Mouse (Mus musculus): Measurements from ENCODE around the gene AU040320.

The AU040320 gene

DNA sequence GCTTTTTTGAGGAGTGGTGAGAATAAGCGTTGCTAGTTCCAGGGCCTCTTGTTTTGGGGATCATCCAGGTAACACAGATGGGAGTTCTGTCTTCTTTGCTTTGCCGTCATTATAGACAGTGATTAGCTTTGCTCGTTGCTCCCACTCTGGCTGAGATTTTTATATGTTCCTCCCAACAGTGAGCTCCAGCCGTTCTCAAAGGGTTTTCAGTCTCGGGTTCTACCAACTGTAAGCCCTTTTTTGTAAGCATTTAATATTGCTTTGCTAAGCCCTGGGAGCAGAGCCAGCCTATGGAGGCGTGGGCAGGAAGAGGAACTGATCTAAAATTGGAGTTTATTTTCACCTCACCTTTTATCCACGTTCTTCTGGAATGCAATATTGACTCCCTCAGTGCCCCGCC is 29.7 kb downstream of the AU040320 start:
- DNase-seq (ENCODE audit: low spot score in 2 of 2): peak in 1 of 2 experiments; percentile 55

DNA sequence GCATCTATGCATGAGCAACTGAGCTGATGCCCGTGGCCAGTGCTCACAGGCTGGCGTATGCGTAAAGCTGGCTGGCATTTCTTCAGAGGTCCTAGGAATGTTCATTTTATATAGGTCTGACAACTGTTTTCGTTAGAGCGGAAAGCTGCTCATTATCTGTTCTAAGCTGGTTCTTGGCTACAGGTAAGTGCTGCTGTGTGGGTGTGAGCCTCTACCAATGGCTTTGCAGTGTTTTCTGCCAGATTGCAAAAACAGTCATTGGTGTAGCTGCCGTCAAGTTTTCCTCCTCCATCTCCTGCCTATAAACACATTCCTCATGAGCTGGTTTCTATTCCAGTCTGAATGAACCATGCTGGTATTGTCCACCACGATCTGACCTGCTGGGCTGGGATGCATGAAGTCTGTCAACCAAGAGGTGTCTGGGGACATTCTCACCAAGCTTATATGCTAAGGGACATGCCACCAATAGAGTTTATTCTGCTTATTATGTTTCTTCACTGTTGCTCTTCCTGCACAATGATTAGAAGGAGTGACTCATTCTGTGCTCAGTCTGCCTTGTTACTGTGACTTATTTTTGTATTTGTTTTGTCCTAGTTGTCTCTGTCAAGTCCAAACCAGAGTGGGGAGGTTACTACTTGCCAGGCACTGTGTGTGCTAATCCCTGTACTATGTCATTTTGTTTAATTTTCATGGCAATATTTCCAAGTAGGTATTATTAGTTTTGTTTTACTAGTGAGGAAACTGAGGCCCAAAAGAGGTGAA is 39.2 kb downstream of the AU040320 start:
- DNase-seq (ENCODE audit: low spot score in 2 of 2): peak in 1 of 2 experiments; percentile 62

DNA sequence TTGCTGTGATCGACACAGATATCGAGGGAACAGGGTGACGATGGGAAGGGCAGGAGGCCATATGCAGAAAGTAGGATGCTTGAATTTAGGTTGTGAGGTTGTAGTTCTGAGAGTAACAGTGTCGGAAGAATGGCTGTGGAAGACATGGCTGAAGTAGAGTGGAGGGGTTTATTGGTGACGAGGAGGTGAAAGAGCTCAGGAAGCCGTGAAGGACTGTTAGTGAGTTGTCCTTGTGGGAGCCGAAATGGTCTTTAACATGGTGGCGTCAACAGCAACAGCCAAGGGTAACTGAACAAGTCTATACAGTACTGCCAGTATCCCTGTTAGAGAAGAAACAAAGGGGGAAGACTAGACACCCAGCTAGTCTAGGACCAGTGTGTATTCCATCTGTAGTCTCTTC is 48.8 kb downstream of the AU040320 start:
- no peak for DNase-seq (ENCODE audit: low spot score in 2 of 2)

DNA sequence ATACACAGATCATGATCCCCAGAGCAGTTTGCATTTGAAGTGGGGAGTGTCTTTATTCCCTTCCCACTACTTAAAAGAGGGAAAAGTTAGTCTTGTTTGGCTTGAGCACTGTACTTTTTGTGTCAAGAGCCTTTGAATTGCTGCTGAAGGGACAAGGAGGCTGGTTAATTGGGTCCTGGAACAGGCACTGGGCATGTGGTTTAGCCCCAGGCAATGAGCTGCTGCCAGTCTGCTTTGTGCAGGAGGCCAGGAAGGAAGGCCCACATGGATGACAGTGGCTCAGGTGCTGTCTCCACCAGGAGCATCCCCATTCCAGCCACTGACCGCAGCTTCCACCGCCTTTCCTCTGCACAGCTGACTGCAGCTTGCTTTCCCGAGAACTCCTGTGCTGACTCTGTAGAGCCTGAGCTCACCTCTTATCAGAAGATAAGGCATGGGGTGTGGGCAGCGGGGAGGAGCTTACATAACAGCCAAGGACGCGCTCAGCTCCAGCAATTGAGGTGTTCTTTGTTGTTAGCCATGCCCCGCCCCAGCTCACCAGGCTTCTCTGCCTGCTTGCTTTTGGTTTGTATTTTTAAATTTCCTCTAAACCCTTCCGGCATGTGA is 50.0 kb downstream of the AU040320 start:
- no peak for DNase-seq (ENCODE audit: low spot score in 2 of 2)

DNA sequence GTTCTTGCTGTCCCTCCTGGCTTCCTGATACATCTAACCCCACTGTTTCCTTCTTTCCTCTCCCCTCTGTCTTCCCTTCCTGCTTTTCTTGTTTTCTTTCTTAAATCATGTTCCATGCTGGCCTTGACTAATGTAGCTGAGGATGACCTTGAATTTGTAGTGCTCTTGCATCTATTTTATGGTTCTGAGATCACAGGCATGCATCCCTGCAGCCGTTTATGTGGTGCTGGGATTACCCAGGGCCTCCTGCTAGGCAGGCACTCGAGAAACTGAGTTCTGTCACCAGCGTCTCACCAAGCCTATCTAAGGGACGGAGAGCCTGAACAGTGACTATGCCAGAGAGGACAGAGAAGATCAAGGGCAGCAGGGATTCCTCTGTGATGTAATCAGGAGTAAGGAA is 52.4 kb downstream of the AU040320 start:
- no peak for DNase-seq (ENCODE audit: low spot score in 2 of 2)

DNA sequence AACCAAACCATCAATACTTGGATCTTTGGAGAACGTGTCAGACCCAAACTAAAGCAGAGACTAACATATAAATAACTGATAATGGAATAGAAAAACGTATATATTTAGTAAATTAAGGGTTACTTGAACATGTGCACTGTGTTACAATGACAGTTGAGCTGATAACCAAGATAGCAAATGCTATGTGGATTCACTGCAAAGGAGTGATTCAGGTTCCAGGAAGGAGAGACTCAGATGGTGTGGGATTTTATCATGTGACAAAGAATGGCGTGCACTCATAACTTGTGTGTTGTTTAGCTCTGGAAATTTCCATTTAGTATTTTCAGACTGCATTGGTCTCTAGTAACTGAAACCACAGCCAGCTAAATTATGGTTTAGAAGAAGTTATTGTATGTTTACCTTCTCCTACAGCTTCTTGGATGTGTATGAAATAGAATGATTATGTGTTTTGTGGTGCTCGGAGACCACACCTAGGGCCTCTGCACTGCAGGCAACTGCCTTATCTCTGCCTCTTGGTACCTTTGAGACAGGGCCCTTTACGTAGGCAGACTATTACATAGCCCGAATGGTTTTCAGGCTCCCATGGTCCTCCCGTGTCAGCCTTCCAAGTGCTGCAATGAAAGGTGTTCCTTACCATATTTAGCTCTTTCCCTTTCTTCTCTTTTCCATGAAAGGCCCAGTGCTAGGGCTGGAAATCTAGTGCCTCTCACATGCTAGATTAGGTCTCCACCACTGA is 53.5 kb downstream of the AU040320 start:
- DNase-seq (ENCODE audit: low spot score in 2 of 2): no peak

DNA sequence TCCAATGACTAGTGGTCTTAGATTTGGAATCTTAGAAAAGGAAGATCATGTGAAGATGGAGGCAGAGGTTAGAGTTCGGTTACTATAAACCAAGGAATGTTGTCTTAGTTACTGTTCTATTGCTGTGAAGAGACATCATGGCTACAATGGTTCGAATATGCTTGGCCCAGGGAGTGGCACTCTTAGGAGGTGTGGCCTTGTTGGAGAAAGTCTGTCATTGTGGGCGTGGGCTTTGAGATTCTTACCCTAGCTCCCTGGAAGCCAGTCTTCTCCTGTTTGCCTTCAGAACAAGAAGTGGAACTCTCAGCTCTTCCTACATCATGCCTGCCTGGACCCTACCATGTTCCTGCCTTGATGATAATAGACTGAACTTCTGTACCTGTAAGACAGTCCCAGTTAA is 57.2 kb downstream of the AU040320 start:
- DNase-seq (ENCODE audit: low spot score in 2 of 2): no peak

DNA sequence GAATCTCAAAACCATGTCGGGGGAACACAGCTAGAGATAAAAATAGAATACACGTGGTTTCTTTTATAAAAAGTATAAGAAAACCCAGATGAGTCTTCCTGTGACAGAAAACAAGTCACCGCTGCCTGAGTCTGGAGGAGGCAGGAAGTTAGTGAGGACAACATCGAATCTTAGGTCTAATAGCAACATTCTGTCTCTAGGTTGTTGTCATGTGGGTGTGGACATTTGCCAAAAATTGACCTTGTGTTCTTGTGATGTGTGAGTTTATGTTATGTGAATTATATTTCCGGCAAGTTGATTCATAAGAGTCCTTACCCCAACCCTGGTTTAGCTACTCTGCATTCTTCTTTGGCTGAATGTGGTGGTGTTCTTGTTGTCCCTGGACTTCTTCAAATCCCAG is 59.9 kb downstream of the AU040320 start:
- DNase-seq (ENCODE audit: low spot score in 2 of 2): no peak

DNA sequence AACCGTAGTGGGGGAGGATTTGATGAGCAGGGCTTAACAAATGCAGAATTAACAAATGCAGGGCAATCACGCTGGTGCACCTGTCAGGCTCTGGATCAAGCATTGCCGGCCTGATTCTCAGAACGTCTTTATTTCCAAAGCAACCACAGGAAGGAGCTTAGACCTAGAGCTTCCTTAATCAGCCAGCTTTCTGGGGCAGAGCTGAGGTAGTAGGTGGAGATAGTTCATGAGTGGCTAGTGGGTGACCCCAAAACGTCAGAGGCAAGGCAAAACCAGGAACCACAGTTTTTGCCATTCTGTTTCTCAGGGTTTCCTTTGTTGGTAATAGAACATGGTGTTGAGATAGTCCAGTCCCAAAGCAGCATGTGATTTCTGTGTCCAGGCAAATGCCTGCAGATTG is 61.5 kb downstream of the AU040320 start:
- no peak for DNase-seq (ENCODE audit: low spot score in 2 of 2)

DNA sequence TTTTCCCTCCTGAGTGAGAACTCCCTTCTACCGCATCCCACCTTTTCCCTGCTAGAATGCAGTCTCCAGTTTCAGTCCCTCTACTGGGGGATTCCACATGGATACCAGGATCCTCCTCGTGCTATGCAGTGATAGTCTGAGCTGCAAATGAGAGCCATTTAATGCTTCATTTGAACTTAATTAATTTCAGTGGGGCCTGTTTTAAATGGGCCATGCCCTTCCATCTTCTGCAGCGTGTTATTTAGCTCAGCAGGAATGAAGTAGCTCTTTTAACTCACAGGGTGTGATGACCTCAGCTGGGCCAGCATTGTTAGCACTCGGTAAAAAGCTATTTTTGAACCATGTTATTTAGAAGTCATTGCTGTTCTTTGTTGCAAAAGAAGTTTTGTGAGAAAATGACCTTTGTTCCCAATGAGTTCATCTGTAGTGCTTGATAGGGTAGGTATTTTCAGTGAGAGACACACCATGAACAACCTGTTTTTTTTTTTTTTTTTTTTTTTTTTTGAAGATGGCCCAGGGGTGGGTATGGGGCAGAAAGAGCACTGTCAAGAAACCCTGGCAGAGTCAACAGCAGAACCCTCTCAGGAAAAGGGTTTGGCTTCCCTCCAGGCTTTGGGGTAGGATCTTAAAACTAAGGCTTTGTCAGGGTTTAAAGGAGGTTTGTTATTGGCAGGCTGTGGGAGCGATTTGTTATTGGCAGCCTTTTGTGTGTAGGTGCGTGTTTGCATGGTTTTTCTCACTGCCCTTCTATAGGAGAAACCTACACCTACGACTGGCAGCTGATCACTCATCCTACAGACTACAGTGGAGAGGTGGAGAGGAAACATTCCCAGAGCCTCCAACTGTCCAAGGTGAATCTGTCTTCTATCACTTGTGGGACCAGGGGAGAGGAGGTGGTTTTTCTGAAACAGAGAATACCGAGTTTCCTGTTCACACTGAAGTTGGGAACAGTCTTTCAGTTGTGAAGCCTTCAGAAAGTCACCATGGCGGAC is 69.8 kb downstream of the AU040320 start:
- DNase-seq (ENCODE audit: low spot score in 2 of 2): peak; percentile 44 to 47

DNA sequence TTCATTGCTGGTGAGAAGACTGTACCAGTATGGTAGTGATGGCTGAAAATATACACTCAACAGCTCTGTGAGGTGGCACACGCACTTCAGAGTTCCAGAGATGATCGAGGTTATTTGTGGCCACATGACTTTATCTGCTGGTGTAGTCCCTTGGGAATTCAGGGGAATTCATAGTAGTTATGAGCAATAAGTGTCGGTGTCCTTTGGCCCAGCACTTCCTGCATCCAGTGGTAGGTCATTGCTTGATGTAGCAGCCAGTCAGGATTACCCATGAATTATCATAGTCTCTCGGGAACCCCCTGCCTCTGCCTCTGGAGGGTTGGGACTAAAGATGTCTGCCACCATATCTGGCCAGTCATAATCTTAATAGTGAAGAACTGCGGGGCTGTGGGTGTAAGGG is 70.6 kb downstream of the AU040320 start:
- DNase-seq (ENCODE audit: low spot score in 2 of 2): no peak

DNA sequence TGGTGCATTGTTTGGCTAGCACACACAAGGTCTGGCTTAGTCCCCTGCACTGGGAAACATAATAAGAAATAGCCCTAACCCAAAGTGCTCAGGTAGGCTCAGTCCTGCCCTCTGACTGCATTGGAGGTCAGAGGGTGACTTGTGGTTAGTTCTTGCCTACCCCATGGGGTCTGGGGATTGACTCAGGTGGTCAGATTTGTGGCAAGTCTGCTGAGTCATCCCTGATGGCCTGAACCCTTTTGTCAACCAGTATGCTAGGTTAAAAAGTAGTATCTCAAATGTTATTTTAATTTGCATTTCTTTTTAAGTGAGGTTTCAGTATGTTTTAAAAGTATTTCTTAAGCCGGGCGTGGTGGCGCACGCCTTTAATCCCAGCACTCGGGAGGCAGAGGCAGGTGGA is 77.8 kb downstream of the AU040320 start:
- DNase-seq (ENCODE audit: low spot score in 2 of 2): no peak

DNA sequence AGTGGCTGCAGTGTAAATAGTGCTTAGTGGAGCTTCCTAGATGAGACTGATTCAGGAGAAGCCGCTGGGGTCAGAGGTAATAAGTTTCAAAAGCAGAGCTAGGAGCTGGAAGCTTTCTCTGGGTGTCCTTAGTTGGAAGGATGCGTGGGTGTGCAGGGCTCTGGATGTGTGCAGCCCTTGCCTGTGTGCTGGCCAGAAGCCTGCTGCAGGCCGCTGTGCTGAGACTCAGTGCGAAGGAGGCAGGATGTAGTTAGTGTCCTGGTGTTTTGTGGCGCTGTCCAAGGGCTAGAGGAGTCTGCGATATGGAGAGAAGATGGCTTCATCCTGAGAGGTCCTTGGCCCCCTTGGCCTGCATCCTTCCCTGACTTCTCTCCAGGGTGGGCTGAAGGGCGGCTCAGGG is 85.5 kb downstream of the AU040320 start:
- DNase-seq (ENCODE audit: low spot score in 2 of 2): no peak

DNA sequence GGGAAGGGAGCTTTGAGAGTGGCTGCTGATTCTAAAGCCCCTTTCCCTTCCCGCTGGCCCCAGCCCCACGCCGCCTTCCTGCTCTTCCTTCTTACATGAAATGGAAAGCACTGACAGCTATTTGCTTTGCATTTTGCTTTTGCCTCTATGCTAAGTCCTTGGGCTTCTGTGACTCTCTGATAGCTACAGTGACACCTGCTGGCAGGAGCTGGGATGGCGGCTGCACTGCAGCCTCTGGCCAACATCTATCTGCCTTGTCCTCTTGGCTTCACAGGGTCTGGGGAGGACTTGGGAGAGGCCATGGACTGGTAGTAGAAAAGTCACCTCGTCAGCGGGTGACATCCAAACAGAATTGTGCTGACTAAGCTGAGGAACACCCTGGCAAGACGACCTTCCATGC is 86.5 kb downstream of the AU040320 start:
- peak; percentile 61 to 93 for DNase-seq (ENCODE audit: low spot score in 2 of 2)

DNA sequence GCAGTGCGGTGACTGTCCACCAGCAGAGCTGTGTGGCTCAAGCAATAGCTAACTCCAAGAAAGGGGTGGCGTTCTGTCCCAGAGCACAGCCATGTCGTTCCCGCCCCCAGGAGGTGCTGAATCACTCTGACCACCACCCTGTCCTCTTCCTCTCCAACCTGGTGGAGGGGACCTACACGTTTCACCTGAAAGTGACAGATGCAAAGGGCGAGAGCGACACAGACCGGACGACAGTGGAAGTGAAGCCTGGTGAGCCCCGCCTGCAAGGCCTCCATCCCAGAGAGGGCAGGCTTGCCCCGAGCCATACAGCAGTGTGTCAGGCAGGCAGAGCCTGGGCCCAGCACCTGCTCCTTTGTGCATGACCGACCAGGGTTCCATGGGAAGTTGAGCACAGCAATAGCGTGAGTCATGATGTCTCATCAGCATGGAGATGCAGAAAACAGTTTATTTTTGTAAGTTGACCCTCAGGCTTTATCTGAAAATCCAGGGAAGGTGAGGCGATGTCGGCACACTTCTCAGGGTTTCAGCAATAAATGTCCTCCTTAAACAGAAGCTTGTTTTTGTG is 87.7 kb downstream of the AU040320 start:
- DNase-seq (ENCODE audit: low spot score in 2 of 2): no peak

DNA sequence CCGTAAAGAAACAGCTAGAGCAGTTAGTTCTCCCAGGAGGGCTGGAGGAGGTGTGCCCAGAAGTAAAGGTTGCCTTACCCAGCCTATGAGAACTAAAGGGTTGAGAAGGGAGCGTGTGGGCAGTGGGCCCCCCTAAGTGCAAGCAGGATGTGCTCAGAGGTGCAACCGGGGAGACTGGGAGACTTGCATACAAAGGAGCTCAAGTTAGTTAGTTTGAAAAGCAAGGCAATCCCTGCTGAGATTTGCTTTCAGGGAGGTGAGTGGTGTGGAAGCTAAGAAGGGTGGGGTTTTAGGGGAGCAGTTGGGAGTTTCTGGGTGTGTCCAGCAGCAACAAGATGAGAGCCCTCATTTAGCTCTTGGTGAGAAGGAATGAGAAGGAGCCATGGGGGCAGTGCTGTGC is 89.6 kb downstream of the AU040320 start:
- no peak for DNase-seq (ENCODE audit: low spot score in 2 of 2)

DNA sequence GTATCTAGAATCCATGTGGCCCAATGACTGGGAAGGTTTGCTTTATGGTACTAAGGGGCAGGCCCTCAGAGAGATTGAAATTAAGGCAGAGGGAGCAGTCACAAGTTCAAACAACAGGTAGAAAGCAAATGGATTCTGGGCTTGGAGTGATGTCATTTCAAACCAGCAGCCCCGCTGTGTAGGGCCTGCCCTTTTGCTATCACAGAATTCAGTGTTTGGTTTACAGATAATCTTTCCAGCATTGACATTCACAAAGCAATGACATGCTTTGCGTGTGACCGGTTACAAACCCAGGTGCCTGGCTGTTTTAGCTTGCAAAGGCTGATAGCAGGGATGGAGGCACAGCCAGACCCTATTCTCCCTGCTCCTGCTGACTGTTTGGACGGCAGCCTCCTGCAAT is 92.3 kb downstream of the AU040320 start:
- DNase-seq (ENCODE audit: low spot score in 2 of 2): no peak

DNA sequence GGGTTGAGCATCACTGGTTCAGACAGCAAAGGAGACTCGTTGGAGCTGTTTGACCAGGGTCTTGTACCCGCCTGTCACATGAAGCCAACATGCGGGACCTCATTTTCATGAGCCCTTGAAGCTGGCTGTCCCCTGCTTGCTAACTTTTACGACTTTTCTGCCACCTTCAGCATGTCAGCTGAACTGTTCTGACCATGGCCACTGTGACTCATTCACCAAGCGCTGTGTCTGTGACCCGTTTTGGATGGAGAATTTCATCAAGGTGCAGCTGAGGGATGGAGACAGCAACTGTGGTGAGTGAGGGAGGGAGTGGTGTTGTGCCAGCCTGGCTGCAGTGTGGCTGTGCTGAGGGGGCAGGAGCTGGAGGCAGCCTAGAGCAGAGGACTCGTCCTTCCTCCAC is 93.6 kb downstream of the AU040320 start:
- DNase-seq (ENCODE audit: low spot score in 2 of 2): peak in 1 of 2 experiments; percentile 22

DNA sequence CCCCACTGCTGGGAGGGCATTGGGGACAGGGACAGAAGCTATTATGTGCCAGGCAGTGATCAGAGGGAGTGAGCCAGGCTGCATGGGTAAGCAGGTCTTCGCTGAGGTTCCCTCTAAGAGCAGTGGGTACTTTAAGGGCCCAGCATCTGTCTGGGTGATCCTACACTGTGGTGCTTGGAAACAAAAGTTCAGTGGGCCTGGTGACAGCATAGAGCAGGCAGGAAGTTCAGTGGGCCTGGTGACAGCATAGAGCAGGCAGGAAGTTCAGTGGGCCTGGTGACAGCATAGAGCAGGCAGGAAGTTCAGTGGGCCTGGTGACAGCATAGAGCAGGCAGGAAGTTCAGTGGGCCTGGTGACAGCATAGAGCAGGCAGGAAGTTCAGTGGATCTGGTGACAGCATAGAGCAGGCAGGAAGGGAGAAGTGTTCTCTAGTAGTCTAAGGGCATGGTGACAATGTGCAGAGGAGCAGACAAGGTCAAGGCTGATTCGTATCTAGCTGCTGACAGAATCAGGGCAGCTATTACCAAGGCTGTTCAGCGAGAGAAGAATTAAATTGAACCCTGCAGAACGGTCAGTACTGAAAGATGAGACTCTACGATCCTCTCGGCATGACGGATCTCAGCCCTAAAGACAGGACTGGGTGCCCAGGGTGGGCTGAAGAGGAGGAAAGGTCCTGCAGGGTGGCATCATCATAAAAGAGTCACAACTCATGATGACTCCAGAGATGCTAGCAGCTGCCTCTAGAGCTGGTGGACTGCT is 96.9 kb downstream of the AU040320 start:
- no peak for DNase-seq (ENCODE audit: low spot score in 2 of 2)

DNA sequence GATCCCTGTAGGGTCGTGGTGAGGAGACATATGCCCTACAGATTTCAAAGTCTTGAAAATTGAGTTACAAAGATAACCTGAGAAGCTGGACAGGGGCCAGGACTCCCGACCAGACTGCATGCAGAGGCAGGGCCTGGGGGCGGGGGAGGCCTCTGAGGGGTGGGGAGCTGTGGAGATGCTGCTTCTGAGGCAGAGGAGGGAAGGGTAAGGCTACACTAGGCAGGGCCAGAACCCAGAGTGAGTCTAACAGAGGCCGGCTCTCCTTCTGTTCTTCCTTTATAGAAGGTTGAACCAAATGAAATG is 97.4 kb downstream of the AU040320 start:
- no peak for DNase-seq (ENCODE audit: low spot score in 2 of 2)

DNA sequence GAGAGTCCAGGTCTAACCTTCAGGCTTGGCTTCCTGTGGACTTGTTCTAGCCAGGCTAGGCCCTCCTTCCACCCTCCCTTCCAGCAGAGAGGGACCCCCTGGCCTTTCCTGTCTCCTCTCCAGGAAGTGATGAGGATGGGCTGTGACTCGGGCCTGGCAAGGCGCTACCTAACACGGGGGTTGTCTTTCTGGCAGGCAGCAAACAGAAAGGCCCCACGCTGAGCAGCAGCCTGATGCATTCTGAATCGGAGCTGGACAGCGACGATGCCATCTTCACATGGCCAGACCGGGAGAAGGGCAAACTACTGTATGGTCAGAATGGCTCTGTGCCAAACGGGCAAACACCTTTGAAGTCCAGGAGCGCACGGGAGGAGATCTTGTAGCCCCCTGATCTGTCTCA is 99.6 kb downstream of the AU040320 start:
- no peak for DNase-seq (ENCODE audit: low spot score in 2 of 2)
